Mouse (Mus musculus) ES-E14 (cell line): ENCODE measurements around the gene Plch2.

Source experiments
- CHD2 ChIP-seq: IDR thresholded peaks from 2 replicates; pipeline ENCODE4 v1.6.1; 2014; ENCODE audit warnings: mild to moderate bottlenecking, low read depth, low read length, inconsistent platforms
- HCFC1 ChIP-seq: IDR thresholded peaks from 2 replicates; pipeline ENCODE4 v1.6.1; 2012; ENCODE audit warnings: low read length, inconsistent platforms, borderline replicate concordance; ENCODE audit not compliant: insufficient read depth
- MAFK ChIP-seq: IDR thresholded peaks from 2 replicates; pipeline ENCODE4 v1.6.1; 2014; ENCODE audit warnings: mild to moderate bottlenecking, low read depth, low read length, inconsistent platforms; ENCODE audit not compliant: insufficient read depth
- ZNF384 ChIP-seq: IDR thresholded peaks from 2 replicates; pipeline ENCODE4 v1.6.1; 2012; ENCODE audit warnings: low read depth, low read length, inconsistent platforms

DNA sequence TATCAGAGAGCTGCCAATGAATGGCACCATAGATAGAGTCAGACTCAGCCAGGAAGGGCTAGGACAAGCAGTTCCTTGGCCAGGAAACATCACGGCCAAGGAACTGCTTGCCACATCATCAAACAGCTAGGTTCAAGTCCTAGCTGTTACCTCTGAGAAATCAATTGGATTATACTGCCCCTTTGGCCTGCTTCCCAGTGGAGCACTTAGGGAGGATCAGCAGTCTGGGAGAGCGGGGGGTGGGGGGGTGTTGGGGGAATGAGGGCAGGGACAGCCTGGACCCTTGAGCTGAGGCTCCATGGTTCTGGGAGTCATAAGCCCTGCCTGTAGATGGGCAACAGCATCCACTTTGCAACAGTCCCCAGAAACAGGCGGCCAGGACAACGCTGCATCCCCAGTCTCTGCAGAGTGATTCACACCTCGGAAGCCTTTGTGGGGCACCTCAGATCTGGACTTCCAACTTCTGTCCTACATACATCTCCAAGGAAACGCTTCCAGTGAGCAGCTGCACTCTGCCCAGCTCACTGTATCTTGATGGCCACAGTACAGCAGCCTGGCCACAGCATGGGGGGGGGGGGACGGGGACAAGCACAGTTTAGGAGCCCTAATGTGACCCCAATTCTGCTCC, 34.2 kb downstream of the Plch2 start:
- TF ChIP-seq HCFC1 (no peak), CHD2 (no peak), MAFK (no peak), ZNF384 (no peak)
